Comparison of ENCODE assay signal across 17 mouse cellular contexts in the genomic region with DNA sequence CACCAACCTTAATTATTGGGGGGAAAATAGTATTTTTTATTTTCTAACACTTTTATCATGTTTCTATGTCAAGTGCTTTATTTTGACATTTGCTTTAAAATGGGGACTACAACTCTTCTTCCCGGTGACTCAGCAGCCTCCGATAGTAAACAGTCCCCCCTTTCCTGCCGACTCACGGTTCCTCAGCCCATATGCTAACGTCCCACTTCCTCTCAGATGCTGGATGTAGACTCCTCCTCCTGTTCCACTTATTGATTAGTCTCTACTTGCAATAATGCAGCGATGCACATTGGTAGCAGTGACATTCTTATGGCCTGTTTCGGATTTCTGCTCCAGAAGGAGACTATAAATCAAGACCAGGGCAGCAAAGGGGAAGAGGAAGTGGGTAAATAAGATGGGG. TPM values are rescaled to one million over a fixed set of nuclear protein-coding genes. Genes with fewer than 3 reads are reported as not detected.
A peak's percentile ranks its signal among the peaks of the same experiment; 100 is the strongest.
DNase-seq lines count a peak whose midpoint lies in the region; ATAC-seq and TF ChIP-seq lines count a peak whose summit lies in the region.
"Had no signal": no experiment of that assay in that cellular context is flagged by ENCODE, and none has a peak within 500 bp of the region (broad histone marks: within the 10 kb centered on the region; RNA-seq: fewer than 3 reads in every experiment).

No protein-coding gene starts in this region.

- no peak overlapping the region for H3K4me2 ChIP-seq in intestine, embryonic 15.5 days (replicated peaks)
- no peak overlapping the region for H3K4me2 ChIP-seq in intestine, postnatal 0 days (replicated peaks; ENCODE audit: low read depth)
- 0 out of 2 replicates have a peak overlapping the region, but pooled peaks have one; percentile 38 for H3K4me2 ChIP-seq in CH12.LX (ENCODE audit: insufficient read depth, low read depth, poor library complexity, severe bottlenecking)
- peak overlapping the region; percentile 37 for H3K4me2 ChIP-seq in liver, embryonic 15.5 days
- H3K4me2 ChIP-seq: embryonic facial prominence, embryonic 15.5 days; forebrain, embryonic 12.5 days; midbrain, embryonic 12.5 days; stomach, embryonic 15.5 days had no signal

- no peak for TF ChIP-seq RAD21 in CH12.LX (IDR thresholded peaks at IDR 0.05; ENCODE audit: low read depth, low read length)

- no peaks in the 10 kb centered on the region for H3K27me3 ChIP-seq in intestine, embryonic 15.5 days (replicated peaks)
- H3K27me3 ChIP-seq in intestine, postnatal 0 days (replicated peaks; ENCODE audit: control insufficient read depth, insufficient read depth, low read length) = no peaks in the 10 kb centered on the region
- no peaks in the 10 kb centered on the region for H3K27me3 ChIP-seq in CH12.LX (replicated peaks)
- no peaks in the 10 kb centered on the region for H3K27me3 ChIP-seq in liver, embryonic 15.5 days
- no peaks in the 10 kb centered on the region for H3K27me3 ChIP-seq in cerebellum, adult 2 months (ENCODE audit: control insufficient read depth, insufficient read depth, low read length)
- H3K27me3 ChIP-seq: embryonic facial prominence, embryonic 15.5 days; forebrain, embryonic 12.5 days; midbrain, embryonic 12.5 days; stomach, embryonic 15.5 days had no signal

- TF ChIP-seq POLR2A in CH12.LX (IDR thresholded peaks at IDR 0.05; ENCODE audit: low read depth, low read length) = no peak
- TF ChIP-seq POLR2A in cerebellum, adult 2 months (IDR thresholded peaks at IDR 0.05; ENCODE audit: borderline replicate concordance, insufficient read depth, low read length) = no peak

- WGBS in intestine, embryonic 15.5 days = 42% methylated on average over 7 of the region's 7 CpGs
- WGBS in intestine, postnatal 0 days = 39% methylated on average over 7 of the region's 7 CpGs
- WGBS in liver, embryonic 15.5 days (ENCODE audit: insufficient replicate concordance) = 5% methylated on average over 7 of the region's 7 CpGs
- 80% methylated on average over 7 of the region's 7 CpGs for WGBS in cerebellum, adult 2 months

- no peak for TF ChIP-seq EP300 in CH12.LX (IDR thresholded peaks at IDR 0.05; ENCODE audit: low read length)

- H3K4me3 ChIP-seq in intestine, embryonic 15.5 days (replicated peaks) = no peak overlapping the region
- no peak overlapping the region for H3K4me3 ChIP-seq in intestine, postnatal 0 days (ENCODE audit: low read depth, low read length)
- no peak overlapping the region for H3K4me3 ChIP-seq in CH12.LX (replicated peaks in 1 of 3; ENCODE audit: low read depth in 2 of 3, low read length in 2 of 3, poor library complexity in 1 of 3)
- H3K4me3 ChIP-seq in liver, embryonic 15.5 days (replicated peaks) = no peak overlapping the region
- H3K4me3 ChIP-seq in cerebellum, adult 2 months (replicated peaks; ENCODE audit: insufficient read depth, low read depth, low read length) = no peak overlapping the region
- H3K4me3 ChIP-seq: embryonic facial prominence, embryonic 15.5 days; forebrain, embryonic 12.5 days; midbrain, embryonic 12.5 days; stomach, embryonic 15.5 days had no signal

- no peaks in the 10 kb centered on the region for H3K36me3 ChIP-seq in intestine, embryonic 15.5 days
- H3K36me3 ChIP-seq in intestine, postnatal 0 days (ENCODE audit: control insufficient read depth, insufficient read depth) = no peaks in the 10 kb centered on the region
- peaks cover 13 to 59% of the 10 kb centered on the region in 2 experiments for H3K36me3 ChIP-seq in CH12.LX (replicated peaks in 1 of 2; ENCODE audit: control insufficient read depth in 1 of 2, insufficient read depth in 1 of 2, low read length in 1 of 2)
- no peaks in the 10 kb centered on the region for H3K36me3 ChIP-seq in liver, embryonic 15.5 days (replicated peaks)
- H3K36me3 ChIP-seq: embryonic facial prominence, embryonic 15.5 days; forebrain, embryonic 12.5 days; midbrain, embryonic 12.5 days; stomach, embryonic 15.5 days had no signal

- DNase-seq in CH12.LX (ENCODE audit: extremely low read depth) = no peak
- DNase-seq in c-Kit-negative CD71-positive TER-119-positive erythroid progenitor cells, embryonic 14.5 days (ENCODE audit: low read depth, low spot score) = peak; percentile 65
- DNase-seq in gastrocnemius, postnatal 10 days = no peak
- DNase-seq in cerebellum, postnatal 10 days = no peak
- DNase-seq in cerebellum, adult 2 months = no peak
- DNase-seq: cerebellum, adult 8-10 months; gastrocnemius, postnatal 36 days; kidney, adult 9 months; kidney, postnatal 4 days; lung, postnatal 14 days had no signal

- in situ Hi-C loops in CH12.LX (cut with MboI; ENCODE audit: low pct_ligation_motif_present, low pct_unique_long_range_greater_than_20kb, low sequenced_read_pairs) = no loop called here

- H3K9me3 ChIP-seq in intestine, embryonic 15.5 days = no peaks in the 10 kb centered on the region
- H3K9me3 ChIP-seq in intestine, postnatal 0 days (ENCODE audit: control insufficient read depth) = no peaks in the 10 kb centered on the region
- no peaks in the 10 kb centered on the region for H3K9me3 ChIP-seq in CH12.LX (replicated peaks; ENCODE audit: low read length)
- H3K9me3 ChIP-seq in liver, embryonic 15.5 days (replicated peaks) = no peaks in the 10 kb centered on the region
- H3K9me3 ChIP-seq: embryonic facial prominence, embryonic 15.5 days; forebrain, embryonic 12.5 days; midbrain, embryonic 12.5 days; stomach, embryonic 15.5 days had no signal

- no peak for TF ChIP-seq CTCF in intestine, postnatal 0 days (IDR thresholded peaks at IDR 0.05; ENCODE audit: low read depth)
- TF ChIP-seq CTCF in CH12.LX (conservative IDR thresholded peaks at IDR 0.05 in 1 of 2, IDR thresholded peaks at IDR 0.05 in 1 of 2; ENCODE audit: low read depth in 2 of 2, low read length in 2 of 2) = no peak
- no peak for TF ChIP-seq CTCF in cerebellum, adult 2 months (IDR thresholded peaks at IDR 0.05; ENCODE audit: borderline replicate concordance, insufficient read depth, low read depth, low read length)

- peaks cover 54% of the 10 kb centered on the region for H3K79me2 ChIP-seq in CH12.LX (replicated peaks; ENCODE audit: control insufficient read depth, extremely low read depth, insufficient read depth, poor library complexity, severe bottlenecking)

- dilution Hi-C loops in CH12.LX (cut with MboI; ENCODE audit: extremely low pct_ligation_motif_present, extremely low pct_unique_long_range_greater_than_20kb, low sequenced_read_pairs) = no loop called here

- no peaks in the 10 kb centered on the region for H3K4me1 ChIP-seq in intestine, embryonic 15.5 days (replicated peaks)
- peaks cover 3% of the 10 kb centered on the region; the same call in 1 of the 2 replicates for H3K4me1 ChIP-seq in intestine, postnatal 0 days (replicated peaks; ENCODE audit: control insufficient read depth, insufficient read depth, low read length)
- peaks cover 44 to 96% of the 10 kb centered on the region in 2 experiments for H3K4me1 ChIP-seq in CH12.LX (ENCODE audit: control insufficient read depth in 1 of 2, insufficient read depth in 2 of 2)
- peaks cover 73% of the 10 kb centered on the region for H3K4me1 ChIP-seq in liver, embryonic 15.5 days (replicated peaks)
- no peaks in the 10 kb centered on the region for H3K4me1 ChIP-seq in cerebellum, adult 2 months (ENCODE audit: control insufficient read depth, insufficient read depth, low read length)
- H3K4me1 ChIP-seq: embryonic facial prominence, embryonic 15.5 days; forebrain, embryonic 12.5 days; midbrain, embryonic 12.5 days; stomach, embryonic 15.5 days had no signal

- peak; percentile 55; the same call in 1 of the 2 replicates for ATAC-seq in intestine, embryonic 15.5 days
- no peak for ATAC-seq in intestine, postnatal 0 days
- ATAC-seq in liver, embryonic 15.5 days (ENCODE audit: insufficient read depth) = peak; percentile 82

- H3K27ac ChIP-seq in intestine, embryonic 15.5 days = no peak overlapping the region
- H3K27ac ChIP-seq in intestine, postnatal 0 days (ENCODE audit: low read depth, low read length) = no peak overlapping the region
- peak overlapping the region; percentile 79 for H3K27ac ChIP-seq in CH12.LX (ENCODE audit: insufficient read depth, low read depth)
- H3K27ac ChIP-seq in liver, embryonic 15.5 days (replicated peaks) = peak overlapping the region; percentile 89
- no peak overlapping the region for H3K27ac ChIP-seq in cerebellum, adult 2 months (ENCODE audit: insufficient read depth, low read length)
- H3K27ac ChIP-seq: embryonic facial prominence, embryonic 15.5 days; forebrain, embryonic 12.5 days; midbrain, embryonic 12.5 days; stomach, embryonic 15.5 days had no signal

- no peak overlapping the region for H3K9ac ChIP-seq in intestine, embryonic 15.5 days
- no peak overlapping the region for H3K9ac ChIP-seq in intestine, postnatal 0 days (ENCODE audit: low read depth, low read length)
- H3K9ac ChIP-seq in CH12.LX (ENCODE audit: insufficient read depth, low read depth) = no peak overlapping the region
- no peak overlapping the region for H3K9ac ChIP-seq in liver, embryonic 15.5 days
- H3K9ac ChIP-seq: embryonic facial prominence, embryonic 15.5 days; forebrain, embryonic 12.5 days; midbrain, embryonic 12.5 days; stomach, embryonic 15.5 days had no signal

TF ChIP-seq in CH12.LX, 34 proteins besides CTCF, POLR2A, EP300 and RAD21:
- TF ChIP-seq IRF4 (IDR thresholded peaks at IDR 0.05; ENCODE audit: low read depth, low read length) (no peak), ZMIZ1 (IDR thresholded peaks at IDR 0.05; ENCODE audit: low read depth, low read length) (no peak), GABPA (IDR thresholded peaks at IDR 0.05; ENCODE audit: insufficient replicate concordance, low read depth, low read length) (no peak), MAFK (IDR thresholded peaks at IDR 0.05; ENCODE audit: insufficient replicate concordance, low read length) (peak; percentile 68; the same call in 1 of the 2 replicates), SIN3A (IDR thresholded peaks at IDR 0.05; ENCODE audit: low read length) (0 out of 2 replicates have a peak, but pooled peaks have one; percentile 10), ZNF384 (IDR thresholded peaks at IDR 0.05; ENCODE audit: low read depth, low read length) (no peak), MEF2A (IDR thresholded peaks at IDR 0.05; ENCODE audit: borderline replicate concordance, low read depth, low read length) (no peak), PAX5 (IDR thresholded peaks at IDR 0.05; ENCODE audit: low read length) (no peak), MAZ (IDR thresholded peaks at IDR 0.05; ENCODE audit: low read depth, low read length) (no peak), ELF1 (IDR thresholded peaks at IDR 0.05; ENCODE audit: low read depth, low read length) (no peak), USF2 (conservative IDR thresholded peaks at IDR 0.05; ENCODE audit: low read depth, low read length) (no peak)

RNA-seq across cellular contexts. Expression of a gene that starts 28.5 kb away (rescaled TPM):
- 4.0 and 4.3 TPM in 2 replicates for polyA plus RNA-seq in intestine, embryonic 15.5 days (2015; fragmentation: Nextera tagmentation; extraction: Ambion mirVana)
- 2.5 and 3.1 TPM in 2 replicates for polyA plus RNA-seq in intestine, postnatal 0 days (2015; fragmentation: Nextera tagmentation; extraction: Ambion mirVana)
- 80.9 and 97.1 TPM in 2 replicates for total RNA-seq in CH12.LX (2012; rRNA removed)
- 106 and 112 TPM in 2 replicates for total RNA-seq in CH12.LX (2014; rRNA removed)
- polyA plus RNA-seq in CH12.LX (2012; ENCODE audit: insufficient read length, low read depth) = 109 TPM in 2 replicates
- 10.9 and 13.4 TPM in 2 replicates for polyA plus RNA-seq in liver, embryonic 15.5 days (2015; fragmentation: Nextera tagmentation; extraction: Ambion mirVana)
- total RNA-seq in gastrocnemius, postnatal 10 days (2021) = 10 to 100 TPM in 1 of 2 experiments, 1 to 10 TPM in 1; 7.1 to 14.8 TPM
- polyA plus RNA-seq in cerebellum, adult 2 months (2012; rRNA removed) = 4.7 and 5.6 TPM in 2 replicates

Comparison
In these comparisons a context has a peak if more than half of its experiments do, and no peak if none do; other contexts are left out.
1. H3K27ac ChIP-seq: peak in CH12.LX (single experiment) and liver, embryonic 15.5 days (single experiment); none in intestine, embryonic 15.5 days (single experiment), intestine, postnatal 0 days (single experiment) and cerebellum, adult 2 months (single experiment).
2. H3K4me2 ChIP-seq: peak in CH12.LX (single experiment) and liver, embryonic 15.5 days (single experiment); none in intestine, embryonic 15.5 days (single experiment) and intestine, postnatal 0 days (single experiment).